Mouse (Mus musculus) heart, embryonic 16.5 days (tissue): Measurements from ENCODE around the gene Unc5a. TPM values are rescaled to one million over a fixed set of nuclear protein-coding genes. Genes with fewer than 3 reads are reported as not detected.

ENCODE experiments used
- ATAC-seq: fragments of 200-750 bp; cut with Nextera tagmentation; replicated peaks from 2 replicates; pipeline ENCODE4 v1.8.0; 2017; ENCODE audit warnings: moderate number of reproducible peaks; ENCODE audit not compliant: insufficient read depth, low FRiP score; ENCODE audit errors: extremely low read depth
- H3K27ac ChIP-seq: fragments of 300-500 bp; sonication (generic); 2 replicates; pipeline ENCODE4 v1.5.1; 2014; ENCODE audit warnings: mild to moderate bottlenecking, low read length, control low read depth, moderate library complexity
- H3K27me3 ChIP-seq: fragments of 300-500 bp; sonication (generic); 2 replicates; pipeline ENCODE4 v1.6.1; 2014; ENCODE audit warnings: low read length, mixed read lengths; ENCODE audit not compliant: control insufficient read depth, insufficient read depth
- H3K36me3 ChIP-seq: fragments of 300-500 bp; sonication (generic); 2 replicates; pipeline ENCODE4 v1.6.1; 2014; ENCODE audit not compliant: control insufficient read depth, insufficient read depth
- H3K4me1 ChIP-seq: fragments of 300-500 bp; sonication (generic); 2 replicates; pipeline ENCODE4 v1.6.1; 2014; ENCODE audit warnings: low read length, mixed read lengths; ENCODE audit not compliant: control insufficient read depth, insufficient read depth
- H3K4me2 ChIP-seq: fragments of 300-500 bp; sonication (generic); 2 replicates; pipeline ENCODE4 v1.6.1; 2014; ENCODE audit warnings: low read depth, mild to moderate bottlenecking, control low read depth, low read length
- H3K4me3 ChIP-seq: fragments of 300-500 bp; sonication (generic); 2 replicates; pipeline ENCODE4 v1.5.1; 2014; ENCODE audit warnings: mild to moderate bottlenecking, control low read depth, low read length
- H3K9ac ChIP-seq: fragments of 300-500 bp; sonication (generic); 2 replicates; pipeline ENCODE4 v1.6.1; 2014; ENCODE audit warnings: low read length, control low read depth
- H3K9me3 ChIP-seq: fragments of 300-500 bp; sonication (generic); replicated peaks from 2 replicates; pipeline ENCODE4 v1.6.1; 2016; ENCODE audit warnings: low read length; ENCODE audit not compliant: control insufficient read depth
- WGBS: fragments of 180-500 bp; shearing (Covaris S2); extraction: QIAGEN DNeasy Blood & Tissue Kit; methylation state at CpG from one replicate; pipeline ENCODE4 v1.1.7; 2014; 5-methylcytosine and 5-hydroxymethylcytosine counted together
- polyA plus RNA-seq: library from polyadenylated mRNA; unstranded; fragments of >200 nt; fragmentation: Nextera tagmentation; extraction: Ambion mirVana; gene quantifications from 2 replicates; pipeline ENCODE4 v1.2.1, GENCODE M21; 2015

The Unc5a gene
- polyA plus RNA-seq, 1 experiment from 2014 or later: 1.5 TPM

DNA sequence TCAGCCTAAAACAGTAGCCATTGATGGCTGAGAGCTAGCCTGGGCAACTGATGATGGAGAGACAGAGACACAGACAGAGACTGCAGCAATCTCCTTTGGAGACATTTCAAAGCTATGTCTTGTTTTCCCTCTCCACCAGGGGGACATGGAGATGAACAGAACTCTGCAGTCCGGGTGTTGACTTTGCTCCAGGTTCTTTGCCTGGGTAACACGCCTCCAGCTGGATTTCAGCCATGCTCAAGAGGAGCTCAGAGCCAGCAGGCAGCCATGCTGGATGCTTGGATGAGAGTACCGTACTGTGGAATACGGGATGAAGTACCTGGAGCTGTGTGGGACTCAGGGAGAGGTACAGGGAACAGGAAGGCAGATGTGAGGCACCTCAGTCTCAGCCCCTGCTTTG lies 22.6 kb upstream of the Unc5a start:
- no peaks in the 10 kb centered on the region for H3K36me3 ChIP-seq
- ATAC-seq: no peak
- no peaks in the 10 kb centered on the region for H3K4me1 ChIP-seq
- H3K27me3 ChIP-seq: no peaks in the 10 kb centered on the region
- H3K4me2 ChIP-seq: no peak overlapping the region
- no peaks in the 10 kb centered on the region for H3K9me3 ChIP-seq
- WGBS: 47% methylated on average over 4 of the region's 4 CpGs
- H3K27ac ChIP-seq: no peak overlapping the region
- no peak overlapping the region for H3K4me3 ChIP-seq
- no peak overlapping the region for H3K9ac ChIP-seq

DNA sequence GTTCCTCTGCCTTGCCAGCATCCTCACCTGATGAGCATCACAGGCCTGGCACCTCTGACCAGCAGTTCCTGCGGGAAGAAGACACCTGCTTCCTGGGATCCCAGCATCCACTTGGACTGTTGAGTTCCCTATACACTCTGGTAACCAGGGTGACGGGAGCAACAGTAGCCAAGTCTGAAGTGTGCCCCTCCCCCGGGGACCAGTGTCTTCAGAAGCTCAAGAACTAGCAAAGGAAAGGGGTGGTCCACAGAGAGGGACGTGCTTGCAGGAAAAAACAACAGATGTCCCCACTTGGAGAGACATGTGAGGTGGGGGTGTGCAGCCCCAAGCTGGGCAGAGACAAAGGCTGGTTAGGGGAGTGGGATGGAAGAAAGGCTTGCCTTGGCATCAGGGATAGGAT lies 19.1 kb upstream of the Unc5a start:
- H3K9ac ChIP-seq: no peak overlapping the region
- no peaks in the 10 kb centered on the region for H3K9me3 ChIP-seq
- no peak overlapping the region for H3K27ac ChIP-seq
- no peak overlapping the region for H3K4me2 ChIP-seq
- peaks cover 5% of the 10 kb centered on the region; the same call in 1 of the 2 replicates for H3K27me3 ChIP-seq
- H3K4me3 ChIP-seq: no peak overlapping the region
- no peaks in the 10 kb centered on the region for H3K4me1 ChIP-seq
- ATAC-seq: no peak
- 32% methylated on average over 4 of the region's 4 CpGs for WGBS
- H3K36me3 ChIP-seq: no peaks in the 10 kb centered on the region

DNA sequence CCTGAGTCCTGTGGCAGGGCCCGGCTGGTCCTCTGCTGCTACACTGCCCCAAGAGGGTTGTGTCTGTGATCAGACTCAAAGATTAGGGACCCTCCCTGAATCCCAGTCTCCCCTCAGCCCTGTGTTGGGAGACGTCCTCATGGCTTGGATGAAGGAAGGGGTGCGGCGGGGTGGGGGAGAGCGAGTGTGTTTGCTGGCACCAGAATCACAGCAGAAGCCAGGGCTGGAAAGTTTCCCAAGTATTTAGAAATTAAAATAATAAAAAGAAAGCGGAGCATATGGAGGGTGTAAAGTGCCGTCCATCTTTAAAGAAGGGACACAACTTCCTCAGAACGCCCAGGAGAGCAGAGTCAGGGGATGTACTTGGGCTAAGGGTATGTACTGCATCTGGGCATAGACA lies 14.3 kb upstream of the Unc5a start:
- no peak overlapping the region for H3K27ac ChIP-seq
- no peak overlapping the region for H3K4me3 ChIP-seq
- H3K4me1 ChIP-seq: no peaks in the 10 kb centered on the region
- ATAC-seq: no peak
- no peak overlapping the region for H3K4me2 ChIP-seq
- WGBS: 63% methylated on average over 8 of the region's 8 CpGs
- H3K36me3 ChIP-seq: no peaks in the 10 kb centered on the region
- peaks cover 13% of the 10 kb centered on the region for H3K27me3 ChIP-seq
- no peaks in the 10 kb centered on the region for H3K9me3 ChIP-seq
- no peak overlapping the region for H3K9ac ChIP-seq

DNA sequence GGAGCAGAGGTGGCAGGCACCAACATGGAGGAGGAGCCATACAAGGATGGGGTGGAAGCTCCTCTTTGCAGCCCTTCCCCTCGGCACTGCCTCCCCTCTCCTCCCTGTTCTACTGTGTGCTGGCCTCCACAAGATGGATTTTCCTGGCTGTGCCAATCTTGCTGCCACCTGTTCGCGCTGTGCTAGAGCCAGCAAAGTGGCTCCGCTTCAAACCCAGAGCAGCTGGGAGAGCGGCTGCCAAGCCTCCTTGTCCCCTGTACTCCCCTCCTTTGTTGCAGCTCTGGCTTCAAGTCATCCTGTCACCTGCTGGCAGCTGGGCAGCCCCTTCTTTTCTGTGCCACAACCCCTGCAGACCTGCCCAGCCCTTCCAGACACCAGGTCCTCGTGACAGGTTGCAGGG lies 13.0 kb upstream of the Unc5a start:
- H3K27me3 ChIP-seq: peaks cover 15% of the 10 kb centered on the region
- H3K4me3 ChIP-seq: no peak overlapping the region

DNA sequence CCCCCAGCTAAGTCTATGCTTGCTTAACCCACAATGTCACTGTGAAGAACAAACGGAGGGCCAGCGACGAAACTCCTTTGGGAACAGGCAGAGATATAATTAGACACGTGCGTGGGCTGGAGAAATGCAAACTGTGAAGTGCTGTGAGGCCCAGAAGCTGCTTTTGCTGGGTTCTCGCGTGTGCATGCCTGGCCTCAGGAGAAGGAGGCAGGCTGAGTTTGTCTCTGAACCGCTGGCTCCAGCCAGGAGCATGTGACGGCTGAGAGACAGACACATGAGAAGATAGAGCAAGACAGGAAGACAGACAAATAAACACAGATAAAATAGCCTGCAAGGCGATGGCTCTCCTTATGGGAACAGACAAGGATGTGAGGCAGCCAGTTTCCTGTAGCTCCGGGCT lies 11.3 kb upstream of the Unc5a start:
- peak; percentile 37; the same call in 1 of the 2 replicates for ATAC-seq
- Histone ChIP-seq H3K36me3 (no peaks in the 10 kb centered on the region), H3K4me3 (no peak overlapping the region), H3K4me1 (no peaks in the 10 kb centered on the region), H3K27me3 (peaks cover 17% of the 10 kb centered on the region), H3K9ac (no peak overlapping the region), H3K27ac (no peak overlapping the region), H3K9me3 (no peaks in the 10 kb centered on the region), H3K4me2 (no peak overlapping the region)
- 10% methylated on average over 11 of the region's 11 CpGs for WGBS

More for the DNA sequence above, 13.0 kb upstream of the Unc5a start:
- 70% methylated on average over 6 of the region's 6 CpGs for WGBS
- Histone ChIP-seq H3K4me2 (no peak overlapping the region), H3K9me3 (no peaks in the 10 kb centered on the region), H3K4me1 (no peaks in the 10 kb centered on the region), H3K27ac (no peak overlapping the region), H3K9ac (no peak overlapping the region), H3K36me3 (no peaks in the 10 kb centered on the region)
- ATAC-seq: no peak

DNA sequence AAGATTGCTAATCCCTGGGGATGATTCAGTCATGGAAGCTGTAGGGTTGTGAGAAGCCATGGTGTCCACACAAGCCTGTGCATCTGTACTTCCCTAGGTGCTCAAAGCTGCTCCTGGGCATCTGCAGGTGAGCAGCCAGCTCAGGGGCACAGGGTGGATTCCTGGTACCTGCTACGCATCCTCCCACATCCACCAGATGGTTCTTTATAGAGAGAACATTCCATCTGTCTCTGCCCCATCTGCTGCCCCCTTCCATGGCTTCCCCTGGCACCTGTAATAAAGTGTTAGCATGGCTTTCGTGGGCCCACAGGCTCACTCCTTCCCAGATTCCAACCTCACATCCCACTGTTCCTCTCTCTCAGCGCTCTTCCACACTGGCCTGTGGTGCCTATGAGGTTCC lies 10.7 kb upstream of the Unc5a start:
- Histone ChIP-seq H3K9me3 (no peaks in the 10 kb centered on the region), H3K27me3 (peaks cover 20% of the 10 kb centered on the region), H3K4me1 (no peaks in the 10 kb centered on the region), H3K4me3 (no peak overlapping the region), H3K9ac (no peak overlapping the region), H3K36me3 (no peaks in the 10 kb centered on the region), H3K27ac (no peak overlapping the region), H3K4me2 (no peak overlapping the region)
- no peak for ATAC-seq
- WGBS: 76% methylated on average over 3 of the region's 3 CpGs

DNA sequence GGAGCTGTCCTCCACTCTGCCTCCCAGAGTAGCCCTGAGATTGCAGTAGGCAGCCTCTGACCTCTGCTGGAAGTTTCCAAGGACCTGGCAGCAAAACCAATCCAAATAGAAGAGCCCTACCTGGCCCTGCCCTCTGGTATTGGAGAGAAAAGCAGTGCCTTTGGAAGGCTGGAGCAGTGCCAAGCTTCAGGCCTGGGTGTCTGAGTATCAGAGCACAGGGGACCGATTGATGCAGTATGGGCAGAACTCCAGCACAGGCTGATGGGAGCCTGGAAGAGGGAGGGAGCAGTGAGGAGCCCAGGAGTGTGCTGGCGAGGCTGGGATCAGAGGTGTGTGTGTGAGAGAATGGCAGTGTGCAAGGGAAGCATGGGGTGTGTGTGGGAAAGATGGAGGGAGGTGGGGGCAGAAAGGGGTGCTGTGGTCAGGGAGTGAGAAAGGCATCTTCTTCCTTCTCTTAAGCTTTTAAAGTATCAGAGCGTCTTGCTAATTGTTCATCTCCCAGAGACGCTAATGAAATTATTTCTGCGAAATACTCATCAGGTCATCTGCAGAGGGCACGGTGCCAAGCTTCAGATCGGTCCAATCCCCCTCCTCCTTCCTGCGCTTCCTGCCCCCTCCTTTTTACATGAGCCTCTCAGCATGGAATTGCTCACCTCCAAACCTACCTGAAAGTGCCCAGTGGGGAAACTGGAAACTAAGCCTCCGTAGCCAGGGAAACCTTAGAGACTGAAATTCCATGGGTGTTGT lies 4.6 kb upstream of the Unc5a start:
- peaks cover 4% of the 10 kb centered on the region; the same call in 1 of the 2 replicates for H3K4me1 ChIP-seq
- no peak overlapping the region for H3K9ac ChIP-seq
- no peak overlapping the region for H3K4me3 ChIP-seq
- H3K27ac ChIP-seq: no peak overlapping the region
- H3K27me3 ChIP-seq: peaks cover 59% of the 10 kb centered on the region
- no peak for ATAC-seq
- 36% methylated on average over 9 of the region's 9 CpGs for WGBS
- H3K4me2 ChIP-seq: no peak overlapping the region
- H3K36me3 ChIP-seq: no peaks in the 10 kb centered on the region
- no peaks in the 10 kb centered on the region for H3K9me3 ChIP-seq

DNA sequence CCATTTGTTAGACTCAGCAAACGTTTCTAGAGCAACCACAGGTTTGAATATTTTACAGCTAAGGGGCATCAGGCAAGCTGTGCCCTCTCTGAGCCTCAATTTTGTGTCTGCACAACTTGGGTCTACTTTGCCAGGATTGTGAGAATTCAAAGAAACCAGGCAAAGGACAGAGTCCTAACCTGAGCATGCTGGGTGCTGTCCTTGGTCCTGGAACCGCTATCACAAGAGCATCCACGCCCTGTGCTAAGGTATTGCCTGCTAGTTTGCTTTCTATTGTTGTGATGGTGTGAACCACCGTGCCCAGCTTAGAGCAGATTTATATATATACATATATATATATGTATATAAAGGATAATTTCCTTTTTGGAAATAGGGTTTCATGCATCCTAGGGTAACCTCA lies 3.9 kb upstream of the Unc5a start:
- Histone ChIP-seq H3K9ac (no peak overlapping the region), H3K4me1 (peaks cover 9% of the 10 kb centered on the region; the same call in 1 of the 2 replicates), H3K27me3 (peaks cover 62% of the 10 kb centered on the region), H3K9me3 (no peaks in the 10 kb centered on the region), H3K27ac (no peak overlapping the region), H3K4me3 (no peak overlapping the region), H3K36me3 (no peaks in the 10 kb centered on the region), H3K4me2 (no peak overlapping the region)
- 2% methylated on average over 4 of the region's 4 CpGs for WGBS
- ATAC-seq: no peak

DNA sequence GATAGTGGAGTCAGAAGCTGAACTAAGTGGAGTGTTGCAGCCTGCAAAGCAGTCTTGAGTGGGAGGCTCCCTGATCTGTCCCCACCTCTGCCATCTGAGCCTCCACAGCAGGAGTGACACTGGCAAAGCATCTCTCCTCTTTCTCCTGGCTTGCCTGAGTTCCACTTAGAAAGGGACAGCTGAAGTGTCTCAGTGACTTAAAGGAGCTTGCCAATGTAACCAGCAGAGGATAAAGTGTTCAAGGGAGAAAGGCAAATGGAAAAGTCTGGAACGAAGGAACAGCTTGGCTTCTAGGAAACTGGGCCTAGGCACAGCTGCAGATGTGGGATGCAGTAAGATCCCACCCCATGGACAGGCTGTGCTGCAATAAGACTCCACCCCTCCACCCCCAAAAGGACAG lies 2.8 kb upstream of the Unc5a start:
- Histone ChIP-seq H3K9ac (no peak overlapping the region), H3K4me2 (no peak overlapping the region), H3K9me3 (no peaks in the 10 kb centered on the region), H3K27ac (no peak overlapping the region), H3K4me3 (no peak overlapping the region), H3K4me1 (peaks cover 9% of the 10 kb centered on the region; the same call in 1 of the 2 replicates), H3K27me3 (peaks cover 73% of the 10 kb centered on the region), H3K36me3 (no peaks in the 10 kb centered on the region)
- ATAC-seq: no peak
- WGBS: 61% methylated on average over 1 of the region's 1 CpGs
